Mouse (Mus musculus) limb, embryonic 14.5 days (tissue): ENCODE measurements around the gene Slc5a6. TPM values are rescaled to one million over a fixed set of nuclear protein-coding genes. Genes with fewer than 3 reads are reported as not detected.
A peak's percentile ranks its signal among the peaks of the same experiment; 100 is the strongest.
"Not testable (repeated sequence)": the region's sequence is repeated elsewhere in the genome, so short reads cannot be mapped to it uniquely, and the experiment has no call there.

Experiments
- ATAC-seq: fragments of 200-750 bp; cut with Nextera tagmentation; 2 replicates; pipeline ENCODE4 v1.8.0; 2017; ENCODE audit warnings: low read depth, moderate number of reproducible peaks, moderate TSS enrichment; ENCODE audit not compliant: low FRiP score
- DNase-seq: peaks from one replicate; pipeline ENCODE4 v3.0.0-alpha.2; 2015; ENCODE audit warnings: low spot score
- H3K27ac ChIP-seq: fragments of 300-500 bp; sonication (generic); replicated peaks from 2 replicates; pipeline ENCODE4 v1.5.1; 2014; ENCODE audit warnings: low read depth, mild to moderate bottlenecking, low read length, moderate library complexity, mixed read lengths
- H3K27me3 ChIP-seq: fragments of 300-500 bp; sonication (generic); 2 replicates; pipeline ENCODE4 v1.6.1; 2014; ENCODE audit warnings: low read length, mixed read lengths; ENCODE audit not compliant: control insufficient read depth, insufficient read depth
- H3K36me3 ChIP-seq: fragments of 300-500 bp; sonication (generic); 2 replicates; pipeline ENCODE4 v1.6.1; 2014; ENCODE audit warnings: mild to moderate bottlenecking, low read length, moderate library complexity, mixed read lengths; ENCODE audit not compliant: control insufficient read depth, insufficient read depth
- H3K4me1 ChIP-seq: fragments of 300-500 bp; sonication (generic); 2 replicates; pipeline ENCODE4 v1.6.1; 2014; ENCODE audit warnings: antibody characterized with exemption, low read length, mixed read lengths; ENCODE audit not compliant: control insufficient read depth, insufficient read depth
- H3K4me2 ChIP-seq: fragments of 300-500 bp; sonication (generic); replicated peaks from 2 replicates; pipeline ENCODE4 v1.6.1; 2014; ENCODE audit warnings: low read depth, mild to moderate bottlenecking, low read length, moderate library complexity; ENCODE audit not compliant: severe bottlenecking
- H3K4me3 ChIP-seq: fragments of 300-500 bp; sonication (generic); replicated peaks from 2 replicates; pipeline ENCODE4 v1.5.1; 2014; ENCODE audit warnings: low read length
- H3K9ac ChIP-seq: fragments of 300-500 bp; sonication (generic); 2 replicates; pipeline ENCODE4 v1.6.1; 2014; ENCODE audit warnings: mild to moderate bottlenecking, low read depth, low read length, moderate library complexity; ENCODE audit not compliant: severe bottlenecking
- H3K9me3 ChIP-seq: fragments of 300-500 bp; sonication (generic); 2 replicates; pipeline ENCODE4 v1.6.1; 2016; ENCODE audit warnings: low read length; ENCODE audit not compliant: control insufficient read depth
- POLR2A ChIP-seq: fragments of 200-500 bp; IDR thresholded peaks from 2 replicates; pipeline ENCODE4 v1.8.0; 2012; ENCODE audit warnings: inconsistent platforms, mild to moderate bottlenecking, moderate library complexity, borderline replicate concordance; ENCODE audit not compliant: insufficient read depth, insufficient read length; ENCODE audit errors: extremely low read depth
- WGBS: fragments of 180-500 bp; shearing (Covaris S2); extraction: QIAGEN DNeasy Blood & Tissue Kit; methylation state at CpG from one replicate; pipeline ENCODE4 v1.1.7; 2014; 5-methylcytosine and 5-hydroxymethylcytosine counted together
- polyA plus RNA-seq, 2 experiments: library from polyadenylated mRNA; depleted of rRNA in 1 of 2; stranded (reverse) in 1 of 2; unstranded in 1 of 2; fragments of >200 nt; fragmentation: Nextera tagmentation in 1 of 2; extraction: Ambion mirVana in 1 of 2; gene quantifications; 2 replicates each; pipeline versions ENCODE4 v1.2.1 to v1.2.3; 2012 to 2014

Slc5a6 gene
- polyA plus RNA-seq, 2 experiments: 11.0 to 25.3 TPM

- H3K27me3 ChIP-seq: no peaks in the 10 kb centered on the region
- 85% methylated on average over 6 of the region's 6 CpGs for WGBS
- H3K4me1 ChIP-seq: no peaks in the 10 kb centered on the region
Observed at GRCm38 (mm10) chr5:31034669-31035068, 14.1 kb downstream of the Slc5a6 start.

GRCm38 (mm10) chr5:31031508-31031907, 17.2 kb downstream of the Slc5a6 start:
- Histone ChIP-seq H3K36me3 (no peaks in the 10 kb centered on the region), H3K27ac (no peak overlapping the region), H3K4me3 (no peak overlapping the region), H3K9me3 (no peaks in the 10 kb centered on the region), H3K4me2 (no peak overlapping the region), H3K4me1 (no peaks in the 10 kb centered on the region), H3K27me3 (no peaks in the 10 kb centered on the region), H3K9ac (no peak overlapping the region)
- TF ChIP-seq POLR2A: no peak
- DNase-seq (no peak), ATAC-seq (no peak)
- WGBS: 89% methylated on average over 8 of the region's 8 CpGs

More at GRCm38 (mm10) chr5:31034669-31035068, 14.1 kb downstream of the Slc5a6 start:
- no peak for DNase-seq
- Histone ChIP-seq H3K36me3 (no peaks in the 10 kb centered on the region; the same call in none of the 2 replicates), H3K9ac (no peak overlapping the region), H3K9me3 (no peaks in the 10 kb centered on the region), H3K4me3 (no peak overlapping the region), H3K4me2 (no peak overlapping the region), H3K27ac (no peak overlapping the region)
- TF ChIP-seq POLR2A: no peak
- no peak for ATAC-seq

DNA sequence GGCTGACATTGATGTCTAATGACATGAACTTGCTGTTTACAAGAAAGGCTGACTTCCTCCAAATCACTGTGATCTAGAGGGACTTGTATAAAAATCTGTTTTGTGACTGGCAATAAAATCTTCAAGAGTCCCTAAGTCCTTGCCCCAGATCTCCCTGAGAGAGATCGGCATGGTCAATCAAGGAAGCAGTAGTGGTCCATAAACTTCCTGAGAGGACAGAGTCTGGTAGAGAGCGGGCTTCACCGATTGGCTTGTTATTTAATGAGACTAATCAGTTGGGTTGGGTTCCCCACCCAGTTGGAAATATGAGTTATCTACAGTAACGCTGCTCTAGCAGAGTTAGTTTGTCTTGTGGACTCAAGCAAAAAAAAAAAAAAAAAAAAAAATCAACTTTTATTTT, 17.8 kb downstream of the Slc5a6 start:
- no peak overlapping the region for H3K4me2 ChIP-seq
- no peaks in the 10 kb centered on the region for H3K9me3 ChIP-seq
- no peaks in the 10 kb centered on the region for H3K36me3 ChIP-seq
- no peak overlapping the region for H3K27ac ChIP-seq
- DNase-seq (no peak), ATAC-seq (no peak)
- H3K27me3 ChIP-seq: no peaks in the 10 kb centered on the region
- no peak overlapping the region for H3K4me3 ChIP-seq
- no peak overlapping the region for H3K9ac ChIP-seq
- 50% methylated on average over 4 of the region's 4 CpGs for WGBS
- no peaks in the 10 kb centered on the region for H3K4me1 ChIP-seq
- no peak for TF ChIP-seq POLR2A

DNA sequence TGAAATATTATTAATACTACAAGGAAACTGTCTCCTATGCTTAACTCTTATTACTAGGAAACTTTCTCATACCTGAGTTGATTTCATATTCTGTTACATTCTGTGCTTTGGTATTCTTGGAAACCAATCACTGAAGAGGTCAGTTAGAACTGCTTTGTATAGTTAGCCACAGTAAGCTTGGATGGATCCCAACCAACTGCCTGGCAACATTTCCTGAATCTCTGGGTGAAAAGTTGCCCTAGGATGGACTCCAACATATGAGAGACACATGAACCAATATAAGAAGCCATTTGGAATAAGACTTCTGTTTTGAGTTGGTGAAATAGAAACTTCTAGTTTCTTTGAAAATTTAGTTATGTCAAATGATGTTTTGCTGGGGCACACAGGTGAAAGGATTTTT, 24.1 kb downstream of the Slc5a6 start:
- Histone ChIP-seq H3K9me3 (no peaks in the 10 kb centered on the region), H3K36me3 (no peaks in the 10 kb centered on the region), H3K9ac (no peak overlapping the region), H3K27me3 (no peaks in the 10 kb centered on the region), H3K27ac (no peak overlapping the region), H3K4me3 (no peak overlapping the region), H3K4me1 (no peaks in the 10 kb centered on the region; the same call in 1 of the 2 replicates), H3K4me2 (no peak overlapping the region)
- ATAC-seq (no peak), DNase-seq (no peak)
- TF ChIP-seq POLR2A: no peak

DNA sequence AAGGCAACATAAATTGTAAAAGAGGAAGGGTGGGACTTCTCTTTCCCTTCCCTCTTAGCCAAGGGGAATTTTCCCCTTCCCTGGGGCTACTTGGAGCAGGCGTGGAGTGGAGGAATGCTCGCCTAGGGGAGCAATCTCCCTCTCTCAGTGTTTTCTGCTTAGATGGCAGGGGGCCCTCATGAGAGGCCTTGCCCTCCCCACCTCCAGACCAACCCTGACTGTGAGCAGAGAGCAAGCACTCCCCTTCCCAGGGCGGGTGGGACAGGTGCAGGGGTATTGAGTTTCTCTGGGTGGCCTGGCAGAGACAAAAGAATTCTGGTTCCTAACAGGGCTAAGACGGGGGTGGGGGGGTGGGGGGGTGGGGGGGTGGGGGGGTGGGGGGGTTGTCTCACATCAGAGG, 25.5 kb downstream of the Slc5a6 start:
- Histone ChIP-seq H3K4me1 (no peaks in the 10 kb centered on the region; the same call in 1 of the 2 replicates), H3K9ac (no peak overlapping the region), H3K27ac (no peak overlapping the region), H3K27me3 (no peaks in the 10 kb centered on the region), H3K36me3 (no peaks in the 10 kb centered on the region), H3K9me3 (no peaks in the 10 kb centered on the region), H3K4me2 (no peak overlapping the region), H3K4me3 (no peak overlapping the region)
- DNase-seq (no peak), ATAC-seq (peak; percentile 77)
- 17% methylated on average over 3 of the region's 4 CpGs for WGBS
- no peak for TF ChIP-seq POLR2A

DNA sequence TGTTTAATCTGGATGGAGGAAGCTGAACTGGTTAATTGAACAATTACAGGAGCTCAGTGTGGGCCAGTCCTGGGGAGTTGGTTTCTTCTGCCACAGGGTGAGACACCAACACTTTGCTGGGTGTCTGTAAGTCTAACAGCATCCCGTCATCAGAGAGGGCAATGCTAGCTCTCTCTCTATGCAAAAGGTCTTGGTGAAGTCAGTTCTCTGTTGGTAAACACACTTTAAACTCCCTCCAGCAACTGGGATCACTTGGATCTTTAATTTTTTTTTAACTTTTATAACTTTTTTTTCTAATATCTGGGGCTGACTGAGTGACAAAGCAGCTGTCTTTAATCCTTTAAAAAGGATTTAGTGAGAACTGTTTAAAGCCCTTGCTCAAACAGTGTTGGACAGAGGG, 26.0 kb downstream of the Slc5a6 start:
- no peaks in the 10 kb centered on the region for H3K9me3 ChIP-seq
- DNase-seq (no peak), ATAC-seq (no peak)
- H3K36me3 ChIP-seq: no peaks in the 10 kb centered on the region
- no peak overlapping the region for H3K27ac ChIP-seq
- no peak overlapping the region for H3K4me2 ChIP-seq
- no peak for TF ChIP-seq POLR2A
- H3K4me1 ChIP-seq: no peaks in the 10 kb centered on the region; the same call in 1 of the 2 replicates
- no peaks in the 10 kb centered on the region for H3K27me3 ChIP-seq
- WGBS: 59% methylated on average over 1 of the region's 1 CpGs
- H3K9ac ChIP-seq: no peak overlapping the region
- H3K4me3 ChIP-seq: no peak overlapping the region

GRCm38 (mm10) chr5:31021790-31022189, 26.9 kb downstream of the Slc5a6 start:
- DNase-seq, H3K4me3 ChIP-seq, H3K4me1 ChIP-seq, H3K36me3 ChIP-seq, H3K9me3 ChIP-seq, H3K27me3 ChIP-seq, H3K9ac ChIP-seq, ATAC-seq, H3K27ac ChIP-seq, H3K4me2 ChIP-seq: not testable (repeated sequence)
- WGBS: 92% methylated on average over 4 of the region's 5 CpGs
